Mouse (Mus musculus): ENCODE measurements around the gene Ephb4.

Ephb4 gene

GRCm38 (mm10) chr5:137335066-137335465, 14.8 kb upstream of the Ephb4 start:
- DNase-seq (ENCODE audit: low spot score), result no peak

- no peak for DNase-seq (ENCODE audit: low spot score)
Observed at GRCm38 (mm10) chr5:137337190-137337589, 12.7 kb upstream of the Ephb4 start.

GRCm38 (mm10) chr5:137338256-137338655, 11.7 kb upstream of the Ephb4 start:
- peak; percentile 97 for DNase-seq (ENCODE audit: low spot score)

GRCm38 (mm10) chr5:137338663-137339289, 11.1 kb upstream of the Ephb4 start:
- no peak for DNase-seq (ENCODE audit: low spot score)

- no peak for DNase-seq (ENCODE audit: low spot score)
Observed at GRCm38 (mm10) chr5:137339290-137339979, 10.5 kb upstream of the Ephb4 start.

GRCm38 (mm10) chr5:137340222-137340621, 9.7 kb upstream of the Ephb4 start:
- DNase-seq (ENCODE audit: low spot score), result no peak

- no peak for DNase-seq (ENCODE audit: low spot score)
Observed at GRCm38 (mm10) chr5:137342407-137343012, 7.4 kb upstream of the Ephb4 start.

GRCm38 (mm10) chr5:137343412-137343811, 6.5 kb upstream of the Ephb4 start:
- no peak for DNase-seq (ENCODE audit: low spot score)

- DNase-seq (ENCODE audit: low spot score), result no peak
Observed at GRCm38 (mm10) chr5:137343869-137344268, 6.0 kb upstream of the Ephb4 start.

- no peak for DNase-seq (ENCODE audit: low spot score)
Observed at GRCm38 (mm10) chr5:137345821-137346220, 4.1 kb upstream of the Ephb4 start.

- no peak for DNase-seq (ENCODE audit: low spot score)
Observed at GRCm38 (mm10) chr5:137346388-137346787, 3.5 kb upstream of the Ephb4 start.

GRCm38 (mm10) chr5:137346983-137347382, 2.9 kb upstream of the Ephb4 start:
- DNase-seq (ENCODE audit: low spot score), result no peak

GRCm38 (mm10) chr5:137347856-137348255, 2.1 kb upstream of the Ephb4 start:
- no peak for DNase-seq (ENCODE audit: low spot score)

GRCm38 (mm10) chr5:137348482-137349383, 1.2 kb upstream of the Ephb4 start:
- DNase-seq (ENCODE audit: low spot score), result no peak

- peak; percentile 22 for DNase-seq (ENCODE audit: low spot score)
Observed at GRCm38 (mm10) chr5:137350205-137351057, 522 bp downstream of the Ephb4 start.

- peak; percentile 50 for DNase-seq (ENCODE audit: low spot score)
Observed at GRCm38 (mm10) chr5:137351058-137351380, 1.1 kb downstream of the Ephb4 start.

- no peak for DNase-seq (ENCODE audit: low spot score)
Observed at GRCm38 (mm10) chr5:137351394-137351793, 1.5 kb downstream of the Ephb4 start.

- peak; percentile 38 for DNase-seq (ENCODE audit: low spot score)
Observed at GRCm38 (mm10) chr5:137352011-137352975, 2.4 kb downstream of the Ephb4 start.

- DNase-seq (ENCODE audit: low spot score), result no peak
Observed at GRCm38 (mm10) chr5:137354091-137354490, 4.2 kb downstream of the Ephb4 start.

GRCm38 (mm10) chr5:137358382-137358781, 8.5 kb downstream of the Ephb4 start:
- no peak for DNase-seq (ENCODE audit: low spot score)

Measured in adipocyte (in vitro differentiated cells).